In genomic region chr13:21259677-21260113, GRCm38 (mm10) we compare ENCODE assay signal across 8 mouse cellular contexts. TPM values are rescaled to one million over a fixed set of nuclear protein-coding genes. Genes with fewer than 3 reads are reported as not detected.
DNase-seq lines count a peak whose midpoint lies in the region; ATAC-seq and TF ChIP-seq lines count a peak whose summit lies in the region.

No protein-coding gene starts in this region.

- H3K9ac ChIP-seq in heart, adult 2 months (ENCODE audit: low read depth, low read length): no peak overlapping the region
- peak overlapping the region; percentile 55 for H3K9ac ChIP-seq in embryonic facial prominence, embryonic 11.5 days (replicated peaks; ENCODE audit: low read length)
- peak overlapping the region; percentile 46 for H3K9ac ChIP-seq in hindbrain, embryonic 15.5 days
- no peak overlapping the region for H3K9ac ChIP-seq in liver, adult 2 months (ENCODE audit: low read depth, low read length)

- H3K36me3 ChIP-seq in heart, adult 2 months (ENCODE audit: control insufficient read depth, insufficient read depth, low read length): no peaks in the 10 kb centered on the region
- H3K36me3 ChIP-seq in embryonic facial prominence, embryonic 11.5 days (replicated peaks; ENCODE audit: control insufficient read depth, insufficient read depth, low read depth, low read length): no peaks in the 10 kb centered on the region
- H3K36me3 ChIP-seq in hindbrain, embryonic 15.5 days: no peaks in the 10 kb centered on the region
- no peaks in the 10 kb centered on the region for H3K36me3 ChIP-seq in liver, adult 2 months (ENCODE audit: control insufficient read depth, insufficient read depth, low read length)

- DNase-seq in heart, adult 2 months: peak in 1 of 2 experiments; percentile 42
- DNase-seq in heart, postnatal 10 days: no peak
- DNase-seq in adrenal gland, postnatal 14 days: peak; percentile 44
- DNase-seq in embryonic facial prominence, embryonic 11.5 days (ENCODE audit: low spot score): peak; percentile 91
- DNase-seq in liver, adult 2 months (ENCODE audit: extremely low read depth, low read depth, low spot score): peak; percentile 49
- DNase-seq in right cerebral cortex, adult 2 months (ENCODE audit: low spot score in 2 of 2): peak; percentile 63 to 80
- no peak for DNase-seq in spleen, postnatal 4 days (ENCODE audit: low spot score in 2 of 2)

- H3K4me1 ChIP-seq in heart, adult 2 months (ENCODE audit: control insufficient read depth, insufficient read depth, low read length): no peaks in the 10 kb centered on the region
- no peaks in the 10 kb centered on the region for H3K4me1 ChIP-seq in embryonic facial prominence, embryonic 11.5 days (ENCODE audit: control insufficient read depth, insufficient read depth, low read length)
- peaks cover 16% of the 10 kb centered on the region for H3K4me1 ChIP-seq in hindbrain, embryonic 15.5 days (replicated peaks)
- peaks cover 3% of the 10 kb centered on the region; the same call in 1 of the 2 replicates for H3K4me1 ChIP-seq in liver, adult 2 months (ENCODE audit: control insufficient read depth, insufficient read depth, low read length)

- no peak overlapping the region for H3K27ac ChIP-seq in heart, adult 2 months
- H3K27ac ChIP-seq in embryonic facial prominence, embryonic 11.5 days (replicated peaks; ENCODE audit: low read depth, low read length): no peak overlapping the region
- H3K27ac ChIP-seq in hindbrain, embryonic 15.5 days (replicated peaks): peak overlapping the region; percentile 61
- H3K27ac ChIP-seq in liver, adult 2 months (replicated peaks; ENCODE audit: insufficient read depth, low read depth, low read length): no peak overlapping the region

- no peaks in the 10 kb centered on the region for H3K79me2 ChIP-seq in heart, adult 2 months (replicated peaks; ENCODE audit: control insufficient read depth, insufficient read depth, low read length)
- no peaks in the 10 kb centered on the region for H3K79me2 ChIP-seq in liver, adult 2 months (ENCODE audit: control insufficient read depth, insufficient read depth, low read length)

- H3K9me3 ChIP-seq in embryonic facial prominence, embryonic 11.5 days (replicated peaks; ENCODE audit: control insufficient read depth, low read length): no peaks in the 10 kb centered on the region
- no peaks in the 10 kb centered on the region for H3K9me3 ChIP-seq in hindbrain, embryonic 15.5 days

- peak overlapping the region; percentile 15 for H3K4me3 ChIP-seq in heart, adult 2 months
- H3K4me3 ChIP-seq in embryonic facial prominence, embryonic 11.5 days (ENCODE audit: low read depth, low read length): peak overlapping the region; percentile 52
- peak overlapping the region; percentile 50 for H3K4me3 ChIP-seq in hindbrain, embryonic 15.5 days
- no peak overlapping the region for H3K4me3 ChIP-seq in liver, adult 2 months (ENCODE audit: insufficient read depth, low read depth, low read length)

- ATAC-seq in embryonic facial prominence, embryonic 11.5 days (replicated peaks; ENCODE audit: insufficient number of reproducible peaks, low FRiP score, low TSS enrichment, low read depth): peak; percentile 84
- peak; percentile 95 for ATAC-seq in hindbrain, embryonic 15.5 days (ENCODE audit: low FRiP score, low read depth)

- H3K27me3 ChIP-seq in heart, adult 2 months (ENCODE audit: control insufficient read depth, insufficient read depth, low read length): peaks cover 4% of the 10 kb centered on the region
- peaks cover 3% of the 10 kb centered on the region; the same call in 1 of the 2 replicates for H3K27me3 ChIP-seq in embryonic facial prominence, embryonic 11.5 days (ENCODE audit: control insufficient read depth, insufficient read depth, low read length)
- H3K27me3 ChIP-seq in hindbrain, embryonic 15.5 days: peaks cover 20% of the 10 kb centered on the region; the same call in 1 of the 2 replicates
- no peaks in the 10 kb centered on the region; the same call in 1 of the 2 replicates for H3K27me3 ChIP-seq in liver, adult 2 months (ENCODE audit: control insufficient read depth, insufficient read depth, low read length)

- WGBS in heart, adult 2 months: 3% methylated on average over 18 of the region's 18 CpGs
- 0% methylated on average over 18 of the region's 18 CpGs for WGBS in embryonic facial prominence, embryonic 11.5 days
- WGBS in hindbrain, embryonic 15.5 days: under 1% methylated on average over 18 of the region's 18 CpGs
- 15% methylated on average over 18 of the region's 18 CpGs for WGBS in liver, adult 2 months

- TF ChIP-seq POLR2A in heart, adult 2 months (IDR thresholded peaks at IDR 0.05; ENCODE audit: insufficient read depth, low read depth, low read length): no peak
- no peak for TF ChIP-seq POLR2A in liver, adult 2 months (IDR thresholded peaks at IDR 0.05; ENCODE audit: extremely low read depth, insufficient read depth, low read length)

- intact Hi-C loops in heart, adult 2 months (cut with DNase I): no loop called here
- intact Hi-C loops in heart, postnatal 10 days (cut with DNase I): no loop called here

- no peak for TF ChIP-seq EP300 in heart, adult 2 months (IDR thresholded peaks at IDR 0.05; ENCODE audit: insufficient read depth, low read depth, low read length)

- no peak for TF ChIP-seq CTCF in heart, adult 2 months (IDR thresholded peaks at IDR 0.05)
- no peak for TF ChIP-seq CTCF in liver, adult 2 months (IDR thresholded peaks at IDR 0.05; ENCODE audit: low read depth, low read length)

- H3K4me2 ChIP-seq in embryonic facial prominence, embryonic 11.5 days (ENCODE audit: low read depth, low read length): peak overlapping the region; percentile 43
- peak overlapping the region; percentile 75 for H3K4me2 ChIP-seq in hindbrain, embryonic 15.5 days

RNA-seq across cellular contexts. Expression of gene Gpx5, which starts 32.8 kb away (rescaled TPM):
- total RNA-seq in heart, adult 2 months (2021): not detected
- polyA plus RNA-seq in heart, adult 2 months (2012; rRNA removed): not detected in 2 replicates
- not detected for total RNA-seq in heart, postnatal 10 days (2021)
- not detected in 2 replicates for total RNA-seq in adrenal gland, postnatal 14 days (2021)
- not detected in 2 replicates for polyA plus RNA-seq in embryonic facial prominence, embryonic 11.5 days (2014; fragmentation: Nextera tagmentation; extraction: Ambion mirVana)
- not detected in 2 replicates for polyA plus RNA-seq in hindbrain, embryonic 15.5 days (2015; fragmentation: Nextera tagmentation; extraction: Ambion mirVana)
- not detected in 2 replicates for total RNA-seq in liver, adult 2 months (2014; rRNA removed)
- not detected in 2 replicates for polyA plus RNA-seq in liver, adult 2 months (2012; rRNA removed)

RNA-seq across cellular contexts. Expression of gene Gpx6, which starts 52.2 kb away (rescaled TPM):
- not detected for total RNA-seq in heart, adult 2 months (2021)
- not detected in 2 replicates for polyA plus RNA-seq in heart, adult 2 months (2012; rRNA removed)
- total RNA-seq in heart, postnatal 10 days (2021): not detected
- total RNA-seq in adrenal gland, postnatal 14 days (2021): not detected in 2 replicates
- polyA plus RNA-seq in embryonic facial prominence, embryonic 11.5 days (2014; fragmentation: Nextera tagmentation; extraction: Ambion mirVana): 0.41 and 0.67 TPM in 2 replicates
- 0.24 and 0.27 TPM in 2 replicates for polyA plus RNA-seq in hindbrain, embryonic 15.5 days (2015; fragmentation: Nextera tagmentation; extraction: Ambion mirVana)
- 0.27 and 1.0 TPM in 2 replicates for total RNA-seq in liver, adult 2 months (2014; rRNA removed)
- 0.55 and 0.70 TPM in 2 replicates for polyA plus RNA-seq in liver, adult 2 months (2012; rRNA removed)

Comparison
In these comparisons a context has a peak if more than half of its experiments do, and no peak if none do; other contexts are left out.
1. DNase-seq: peak in adrenal gland, postnatal 14 days (single experiment), embryonic facial prominence, embryonic 11.5 days (single experiment), liver, adult 2 months (single experiment) and right cerebral cortex, adult 2 months (2 of 2); none in heart, postnatal 10 days (0 of 2) and spleen, postnatal 4 days (0 of 2).
2. H3K9ac ChIP-seq: peak in embryonic facial prominence, embryonic 11.5 days (single experiment) and hindbrain, embryonic 15.5 days (single experiment); none in heart, adult 2 months (single experiment) and liver, adult 2 months (single experiment).